Mouse (Mus musculus): Measurements from ENCODE around the gene Cep295nl.

- TF ChIP-seq TCF12 (IDR thresholded peaks at IDR 0.05; ENCODE audit: insufficient read depth, poor library complexity, severe bottlenecking) (no peak), MYOD1 (IDR thresholded peaks at IDR 0.05; ENCODE audit: control insufficient read depth in 1 of 3, insufficient read length in 2 of 3, low read depth in 2 of 3) (no peak), CEBPB (IDR thresholded peaks at IDR 0.05; ENCODE audit: insufficient read depth, poor library complexity, severe bottlenecking) (no peak), POLR2A (IDR thresholded peaks at IDR 0.05; ENCODE audit: insufficient read length, low read depth) (no peak), REST (IDR thresholded peaks at IDR 0.05; ENCODE audit: insufficient read depth, insufficient read length) (no peak), MAX (IDR thresholded peaks at IDR 0.05; ENCODE audit: low read depth) (no peak), USF1 (IDR thresholded peaks at IDR 0.05; ENCODE audit: low read depth) (no peak)
Observed at GRCm38 (mm10) chr11:118347391-118347790, 5.1 kb upstream of the Cep295nl start.

All from myocyte (in vitro differentiated cells).